Mouse (Mus musculus) embryonic facial prominence, embryonic 12.5 days (tissue): Measurements from ENCODE around the gene Erich4. TPM values are rescaled to one million over a fixed set of nuclear protein-coding genes. Genes with fewer than 3 reads are reported as not detected.

Experiments used
- ATAC-seq: fragments of 200-750 bp; cut with Nextera tagmentation; 2 replicates; pipeline ENCODE4 v1.8.0; 2017; ENCODE audit not compliant: insufficient number of reproducible peaks, insufficient read depth, low FRiP score, low TSS enrichment
- H3K27ac ChIP-seq: fragments of 300-500 bp; sonication (generic); 2 replicates; pipeline ENCODE4 v1.5.1; 2016; ENCODE audit warnings: mild to moderate bottlenecking
- H3K27me3 ChIP-seq: fragments of 300-500 bp; sonication (generic); 2 replicates; pipeline ENCODE4 v1.6.1; 2016; ENCODE audit warnings: mild to moderate bottlenecking, moderate library complexity
- H3K36me3 ChIP-seq: fragments of 300-500 bp; sonication (generic); 2 replicates; pipeline ENCODE4 v1.6.1; 2016; ENCODE audit warnings: mild to moderate bottlenecking
- H3K4me1 ChIP-seq: fragments of 300-500 bp; sonication (generic); 2 replicates; pipeline ENCODE4 v1.6.1; 2016
- H3K4me2 ChIP-seq: fragments of 300-500 bp; sonication (generic); replicated peaks from 2 replicates; pipeline ENCODE4 v1.6.1; 2016; ENCODE audit warnings: mild to moderate bottlenecking, moderate library complexity
- H3K4me3 ChIP-seq: fragments of 300-500 bp; sonication (generic); 2 replicates; pipeline ENCODE4 v1.5.1; 2016; ENCODE audit warnings: mild to moderate bottlenecking
- H3K9ac ChIP-seq: fragments of 300-500 bp; sonication (generic); 2 replicates; pipeline ENCODE4 v1.6.1; 2016; ENCODE audit warnings: mild to moderate bottlenecking, moderate library complexity
- H3K9me3 ChIP-seq: fragments of 300-500 bp; sonication (generic); 2 replicates; pipeline ENCODE4 v1.6.1; 2016; ENCODE audit warnings: mild to moderate bottlenecking, moderate library complexity
- WGBS: fragments of 180-500 bp; shearing (Covaris S2); methylation state at CpG from one replicate; pipeline ENCODE4 v1.1.7; 2016; 5-methylcytosine and 5-hydroxymethylcytosine counted together
- polyA plus RNA-seq: library from polyadenylated mRNA; unstranded; fragments of >200 nt; fragmentation: Nextera tagmentation; extraction: Ambion mirVana; gene quantifications from 2 replicates; pipeline ENCODE4 v1.2.1, GENCODE M21; 2016

Erich4 gene
- polyA plus RNA-seq, 1 experiment from 2014 or later = not detected

DNA sequence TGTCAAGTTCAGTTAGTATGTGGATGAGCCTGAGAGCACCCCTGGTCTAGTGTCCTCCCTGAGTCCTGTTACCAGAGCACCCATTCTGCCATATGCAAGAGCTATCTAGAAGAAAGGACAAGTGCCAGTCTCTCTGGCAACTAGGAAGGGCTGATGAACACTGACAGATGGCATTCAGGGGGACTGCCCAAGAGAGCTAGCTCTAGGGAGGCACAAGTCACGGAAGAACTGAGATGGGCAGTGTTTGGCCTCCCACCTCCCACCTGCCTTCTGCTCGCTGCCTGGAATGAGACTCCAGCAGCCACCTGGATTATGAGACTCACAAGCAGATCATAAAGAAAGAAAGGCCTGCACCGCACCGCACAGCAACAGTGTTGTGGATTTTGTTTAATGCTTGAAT lies 24.1 kb upstream of the Erich4 start:
- H3K4me1 ChIP-seq = no peaks in the 10 kb centered on the region
- no peak overlapping the region for H3K9ac ChIP-seq
- H3K9me3 ChIP-seq = no peaks in the 10 kb centered on the region
- H3K27me3 ChIP-seq = no peaks in the 10 kb centered on the region
- no peak overlapping the region for H3K4me3 ChIP-seq
- H3K27ac ChIP-seq = no peak overlapping the region
- ATAC-seq = no peak
- H3K36me3 ChIP-seq = peaks cover 33% of the 10 kb centered on the region; the same call in 1 of the 2 replicates
- WGBS = 93% methylated on average over 4 of the region's 4 CpGs
- no peak overlapping the region for H3K4me2 ChIP-seq

DNA sequence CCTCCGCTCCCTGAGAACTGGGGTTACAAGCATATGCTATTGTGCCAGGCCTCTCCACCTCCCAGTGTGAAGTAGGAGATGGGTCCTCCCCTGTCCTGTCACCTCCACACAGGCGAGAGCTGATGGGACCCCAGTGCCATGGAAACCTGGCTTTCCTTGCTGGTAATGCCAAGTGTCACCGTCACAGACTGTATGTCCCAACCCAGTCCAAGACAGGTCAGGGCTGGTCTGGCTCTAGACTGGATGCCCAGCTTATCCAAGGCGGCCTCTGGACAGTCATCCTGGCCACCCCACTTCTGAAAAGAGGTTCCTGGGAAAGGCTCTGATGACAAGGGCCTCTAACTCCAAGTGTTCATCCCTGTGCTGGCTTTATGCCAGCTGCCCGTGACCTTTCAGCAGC lies 21.4 kb upstream of the Erich4 start:
- no peak overlapping the region for H3K4me2 ChIP-seq
- H3K36me3 ChIP-seq = peaks cover 46% of the 10 kb centered on the region
- no peaks in the 10 kb centered on the region for H3K4me1 ChIP-seq
- ATAC-seq = no peak
- WGBS = 87% methylated on average over 5 of the region's 5 CpGs
- H3K27me3 ChIP-seq = no peaks in the 10 kb centered on the region
- H3K9me3 ChIP-seq = no peaks in the 10 kb centered on the region
- H3K9ac ChIP-seq = no peak overlapping the region
- no peak overlapping the region for H3K4me3 ChIP-seq
- no peak overlapping the region for H3K27ac ChIP-seq

GRCm38 (mm10) chr7:25636373-25636772 lies 20.7 kb upstream of the Erich4 start:
- 72% methylated on average over 3 of the region's 3 CpGs for WGBS

GRCm38 (mm10) chr7:25632679-25633078 lies 17.0 kb upstream of the Erich4 start:
- H3K36me3 ChIP-seq = peaks cover 53% of the 10 kb centered on the region
- peaks cover 4% of the 10 kb centered on the region; the same call in 1 of the 2 replicates for H3K4me1 ChIP-seq
- ATAC-seq = no peak
- no peak overlapping the region for H3K4me3 ChIP-seq
- H3K4me2 ChIP-seq = no peak overlapping the region
- 87% methylated on average over 5 of the region's 5 CpGs for WGBS
- no peaks in the 10 kb centered on the region for H3K9me3 ChIP-seq
- H3K27me3 ChIP-seq = peaks cover 16% of the 10 kb centered on the region; the same call in 1 of the 2 replicates
- no peak overlapping the region for H3K27ac ChIP-seq
- no peak overlapping the region for H3K9ac ChIP-seq

More at GRCm38 (mm10) chr7:25636373-25636772, 20.7 kb upstream of the Erich4 start:
- H3K4me3 ChIP-seq = no peak overlapping the region
- H3K27ac ChIP-seq = no peak overlapping the region
- no peak for ATAC-seq
- no peak overlapping the region for H3K9ac ChIP-seq
- no peaks in the 10 kb centered on the region for H3K4me1 ChIP-seq
- no peak overlapping the region for H3K4me2 ChIP-seq
- no peaks in the 10 kb centered on the region for H3K27me3 ChIP-seq
- peaks cover 49% of the 10 kb centered on the region for H3K36me3 ChIP-seq
- H3K9me3 ChIP-seq = no peaks in the 10 kb centered on the region

GRCm38 (mm10) chr7:25628323-25628620 lies 12.6 kb upstream of the Erich4 start:
- H3K36me3 ChIP-seq = peaks cover 48% of the 10 kb centered on the region
- peaks cover 21% of the 10 kb centered on the region; the same call in 1 of the 2 replicates for H3K27me3 ChIP-seq
- H3K4me2 ChIP-seq = peak overlapping the region; percentile 60
- H3K4me3 ChIP-seq = peak overlapping the region; percentile 36; the same call in 1 of the 2 replicates
- no peaks in the 10 kb centered on the region for H3K9me3 ChIP-seq
- no peak for ATAC-seq
- H3K27ac ChIP-seq = no peak overlapping the region
- 54% methylated on average over 8 of the region's 8 CpGs for WGBS
- H3K9ac ChIP-seq = no peak overlapping the region
- peaks cover 14% of the 10 kb centered on the region for H3K4me1 ChIP-seq

DNA sequence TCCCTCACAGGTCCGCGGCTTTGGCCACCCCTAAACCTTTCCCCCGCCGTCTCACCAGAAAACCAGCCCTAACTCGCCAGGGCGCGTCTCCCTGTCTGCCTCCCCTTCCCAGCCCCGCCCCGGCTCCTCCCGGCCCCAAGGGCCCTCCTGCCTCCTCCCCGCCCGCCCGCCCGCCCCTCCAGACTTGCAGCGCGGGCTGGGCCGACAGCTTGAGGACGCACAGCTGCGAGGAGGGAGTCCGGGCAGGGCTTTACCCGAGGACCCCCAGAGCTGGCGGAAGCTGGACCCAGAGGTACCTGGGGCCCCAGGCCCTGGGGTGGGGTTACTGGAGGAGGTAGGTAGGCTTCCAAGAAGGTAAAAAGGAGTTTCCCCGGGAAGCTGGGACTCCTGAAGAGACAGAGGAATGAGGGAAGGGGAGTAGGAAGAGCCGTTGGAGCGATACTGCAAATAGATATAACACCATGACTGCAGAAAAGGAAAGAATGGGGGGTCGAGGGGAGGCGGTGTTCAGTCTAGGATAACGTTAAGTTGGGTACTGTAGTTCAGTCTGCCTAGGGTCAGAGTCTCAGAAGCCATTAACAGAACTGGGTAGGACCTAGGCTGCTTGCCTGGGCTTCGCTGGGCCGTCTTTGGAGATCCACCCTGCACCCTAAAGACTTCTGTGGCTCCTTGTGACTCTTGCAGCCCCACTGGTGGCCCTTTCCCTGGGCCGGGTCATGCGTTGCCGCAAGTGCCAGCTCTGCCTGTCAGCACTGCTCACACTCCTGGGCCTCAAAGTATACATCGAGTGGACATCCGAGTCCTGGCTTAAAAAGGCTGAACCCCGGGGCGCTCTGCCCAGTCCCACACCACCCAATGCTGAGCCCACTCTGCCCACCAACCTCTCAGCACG lies 12.0 kb upstream of the Erich4 start:
- H3K27me3 ChIP-seq = peaks cover 21% of the 10 kb centered on the region; the same call in 1 of the 2 replicates
- peak; percentile 17; the same call in 1 of the 2 replicates for ATAC-seq
- 19% methylated on average over 38 of the region's 38 CpGs for WGBS
- peak overlapping the region; percentile 60 for H3K4me2 ChIP-seq
- H3K4me1 ChIP-seq = peaks cover 14% of the 10 kb centered on the region
- H3K9me3 ChIP-seq = no peaks in the 10 kb centered on the region
- no peak overlapping the region for H3K27ac ChIP-seq
- H3K4me3 ChIP-seq = peak overlapping the region; percentile 36
- peak overlapping the region; percentile 36 for H3K9ac ChIP-seq
- H3K36me3 ChIP-seq = peaks cover 42% of the 10 kb centered on the region

GRCm38 (mm10) chr7:25626509-25627430 lies 11.1 kb upstream of the Erich4 start, which contains the start of gene B3gnt8:
Gene B3gnt8, plus strand, starts transcription at chr7:25626654.
- H3K36me3 ChIP-seq = peaks cover 33% of the 10 kb centered on the region
- H3K4me2 ChIP-seq = peak within 1 kb of the TSS; percentile 60
- H3K4me3 ChIP-seq = peak within 1 kb of the TSS; percentile 36
- no peaks in the 10 kb centered on the region for H3K9me3 ChIP-seq
- H3K27me3 ChIP-seq = peaks cover 21% of the 10 kb centered on the region; the same call in 1 of the 2 replicates
- no peak for ATAC-seq
- H3K4me1 ChIP-seq = peaks cover 14% of the 10 kb centered on the region
- peak within 1 kb of the TSS; percentile 36 for H3K9ac ChIP-seq
- H3K27ac ChIP-seq = 0 out of 2 replicates have a peak within 1 kb of the TSS, but pooled peaks have one; percentile 18
- WGBS = 18% methylated on average over 29 of the region's 29 CpGs

DNA sequence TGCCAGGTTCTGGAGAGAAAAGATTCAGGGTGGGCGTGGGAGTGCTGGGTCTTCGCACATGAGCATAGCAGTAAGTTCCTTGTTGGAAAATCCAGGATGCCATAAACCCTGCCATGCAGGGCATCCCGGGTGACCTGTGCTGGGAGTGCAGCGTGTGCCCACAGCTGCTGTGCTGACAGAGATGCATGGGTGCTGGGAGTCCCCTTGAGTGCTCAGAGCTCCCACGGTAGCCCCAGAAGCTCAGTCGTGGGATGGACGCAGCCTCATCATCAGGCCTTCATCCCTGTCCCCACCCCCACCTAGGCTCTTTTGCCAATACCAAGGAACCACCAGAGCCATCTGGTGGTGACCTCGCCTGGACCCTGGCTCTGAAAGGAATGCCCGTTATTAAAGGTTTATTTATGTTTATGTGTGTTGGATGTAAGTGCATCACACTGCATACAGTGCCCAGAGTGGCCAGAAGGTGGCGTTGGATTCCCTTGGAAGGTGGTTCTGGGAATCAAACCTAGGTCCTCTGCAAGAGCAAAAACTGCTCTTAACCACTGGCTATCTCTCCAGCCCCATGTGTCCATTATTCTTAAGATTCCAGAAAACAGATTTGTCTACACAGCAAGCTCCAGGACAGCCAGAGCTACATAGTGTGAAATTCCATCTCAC lies 10.0 kb upstream of the Erich4 start:
- Histone ChIP-seq H3K4me2 (no peak overlapping the region), H3K9me3 (no peaks in the 10 kb centered on the region), H3K36me3 (peaks cover 31% of the 10 kb centered on the region), H3K9ac (no peak overlapping the region), H3K27me3 (peaks cover 21% of the 10 kb centered on the region; the same call in 1 of the 2 replicates), H3K4me3 (no peak overlapping the region), H3K4me1 (peaks cover 14% of the 10 kb centered on the region), H3K27ac (no peak overlapping the region)
- WGBS = 77% methylated on average over 10 of the region's 10 CpGs
- no peak for ATAC-seq

DNA sequence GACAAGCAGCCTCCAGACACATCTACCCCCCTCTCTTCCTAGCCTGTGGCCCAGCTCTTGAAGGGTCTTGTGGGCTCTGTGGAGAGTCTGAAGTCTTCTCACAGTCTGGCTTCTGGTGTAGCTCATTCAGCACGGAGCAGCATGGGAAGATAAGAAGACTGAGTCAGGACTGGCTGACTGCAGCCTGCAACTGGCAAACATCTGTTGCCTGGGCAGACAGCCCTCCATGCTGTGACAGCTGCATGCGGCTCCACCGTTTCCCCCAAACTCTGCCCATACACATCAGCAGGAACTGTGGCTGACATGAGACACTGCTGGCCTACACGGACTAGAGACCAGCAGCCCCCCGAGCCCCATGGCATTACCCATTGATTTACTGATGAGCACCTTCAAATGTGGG lies 9.2 kb upstream of the Erich4 start:
- H3K27me3 ChIP-seq = peaks cover 21% of the 10 kb centered on the region; the same call in 1 of the 2 replicates
- 86% methylated on average over 5 of the region's 5 CpGs for WGBS
- H3K9ac ChIP-seq = no peak overlapping the region
- ATAC-seq = no peak
- H3K27ac ChIP-seq = no peak overlapping the region
- H3K4me1 ChIP-seq = peaks cover 17% of the 10 kb centered on the region
- H3K4me2 ChIP-seq = no peak overlapping the region
- no peak overlapping the region for H3K4me3 ChIP-seq
- peaks cover 22% of the 10 kb centered on the region for H3K36me3 ChIP-seq
- H3K9me3 ChIP-seq = no peaks in the 10 kb centered on the region

DNA sequence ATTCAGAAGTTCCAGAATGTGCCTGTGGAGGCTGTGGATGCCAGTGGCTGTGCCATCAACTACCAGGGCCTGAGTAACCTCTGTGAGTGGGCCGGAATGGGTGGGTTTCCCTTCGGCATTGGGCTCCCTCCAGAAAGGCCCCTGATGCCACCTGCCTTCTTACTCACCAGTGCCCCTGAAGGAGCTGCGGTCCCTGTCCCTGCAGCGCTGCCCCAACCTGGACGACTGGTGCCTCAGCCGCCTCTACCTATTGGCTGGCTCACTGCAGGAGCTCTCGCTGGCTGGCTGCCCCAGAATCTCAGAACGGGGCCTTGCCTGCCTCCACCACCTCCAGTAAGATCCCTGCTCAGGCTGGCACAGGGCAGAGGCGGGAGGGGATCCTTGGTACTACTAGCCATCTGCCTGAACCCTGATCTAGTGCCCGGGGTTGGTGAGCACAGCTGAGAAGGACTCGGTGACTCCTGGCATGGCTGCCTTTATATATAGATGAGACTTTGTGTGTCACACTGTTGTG lies 8.2 kb upstream of the Erich4 start:
- ATAC-seq = no peak
- Histone ChIP-seq H3K4me1 (peaks cover 19% of the 10 kb centered on the region), H3K4me2 (no peak overlapping the region), H3K9me3 (no peaks in the 10 kb centered on the region), H3K9ac (no peak overlapping the region), H3K27ac (no peak overlapping the region), H3K36me3 (peaks cover 14% of the 10 kb centered on the region), H3K4me3 (no peak overlapping the region), H3K27me3 (peaks cover 18% of the 10 kb centered on the region; the same call in 1 of the 2 replicates)
- WGBS = 87% methylated on average over 11 of the region's 11 CpGs

GRCm38 (mm10) chr7:25620751-25621150 lies 5.1 kb upstream of the Erich4 start:
- WGBS = 92% methylated on average over 11 of the region's 11 CpGs
- Histone ChIP-seq H3K36me3 (peaks cover 13% of the 10 kb centered on the region), H3K4me2 (no peak overlapping the region), H3K4me3 (no peak overlapping the region), H3K27ac (no peak overlapping the region), H3K9ac (no peak overlapping the region), H3K27me3 (no peaks in the 10 kb centered on the region), H3K9me3 (no peaks in the 10 kb centered on the region), H3K4me1 (peaks cover 5% of the 10 kb centered on the region)
- ATAC-seq = no peak
